Mouse (Mus musculus) stomach, postnatal 0 days (tissue): ENCODE measurements around the gene Dgcr8.

Experiments
- CTCF ChIP-seq: IDR thresholded peaks from 2 replicates; pipeline ENCODE4 v1.5.1; 2016; ENCODE audit warnings: antibody characterized with exemption, low read depth, mild to moderate bottlenecking, moderate library complexity
- EP300 ChIP-seq: optimal IDR thresholded peaks from 2 replicates; pipeline ENCODE3; 2016; ENCODE audit warnings: antibody characterized with exemption

GRCm38 (mm10) chr16:18333976-18334375 lies 44.9 kb upstream of the Dgcr8 start:
- TF ChIP-seq CTCF = no peak
- TF ChIP-seq EP300 = no peak
